Mouse (Mus musculus): ENCODE measurements around the gene Ndufs3.

- TF ChIP-seq CHD2 (IDR thresholded peaks at IDR 0.05; ENCODE audit: low read depth, low read length) = no peak
- no peak for TF ChIP-seq ZC3H11A (IDR thresholded peaks at IDR 0.05; ENCODE audit: borderline replicate concordance, low read depth, low read length)
- no peak for TF ChIP-seq ZNF384 (IDR thresholded peaks at IDR 0.05; ENCODE audit: low read depth, low read length)
- TF ChIP-seq MAFK (IDR thresholded peaks at IDR 0.05; ENCODE audit: insufficient read depth, low read depth, low read length) = no peak
- no peak for TF ChIP-seq HCFC1 (IDR thresholded peaks at IDR 0.05; ENCODE audit: borderline replicate concordance, insufficient read depth, low read length)
These were observed 59.4 kb downstream of the Ndufs3 start for GRCm38 (mm10) chr2:90845234-90845633.

Measured in ES-E14 (cell line).